8 mouse cellular contexts compared by ENCODE assay signal in genomic region chr7:16875326-16875725, GRCm38 (mm10). TPM values are rescaled to one million over a fixed set of nuclear protein-coding genes. Genes with fewer than 3 reads are reported as not detected.
DNase-seq lines count a peak whose midpoint lies in the region; ATAC-seq and TF ChIP-seq lines count a peak whose summit lies in the region.

No protein-coding gene starts in this region.

- H3K9me3 ChIP-seq in hindbrain, embryonic 11.5 days (ENCODE audit: control insufficient read depth, low read length), result no peaks in the 10 kb centered on the region
- no peaks in the 10 kb centered on the region for H3K9me3 ChIP-seq in midbrain, embryonic 13.5 days

- H3K4me2 ChIP-seq in hindbrain, embryonic 11.5 days (replicated peaks; ENCODE audit: low read depth, low read length), result peak overlapping the region; percentile 89
- peak overlapping the region; percentile 90 for H3K4me2 ChIP-seq in midbrain, embryonic 13.5 days (replicated peaks)

- H3K4me1 ChIP-seq in kidney, adult 2 months (ENCODE audit: control insufficient read depth, insufficient read depth, low read length), result no peaks in the 10 kb centered on the region
- H3K4me1 ChIP-seq in bone marrow, adult 2 months (ENCODE audit: control insufficient read depth, insufficient read depth, low read length), result peaks cover 2% of the 10 kb centered on the region
- H3K4me1 ChIP-seq in hindbrain, embryonic 11.5 days (replicated peaks; ENCODE audit: control insufficient read depth, insufficient read depth, low read length), result peaks cover 6% of the 10 kb centered on the region
- H3K4me1 ChIP-seq in midbrain, embryonic 13.5 days (replicated peaks), result peaks cover 32% of the 10 kb centered on the region

- H3K9ac ChIP-seq in hindbrain, embryonic 11.5 days (ENCODE audit: low read depth, low read length), result peak overlapping the region; percentile 79
- H3K9ac ChIP-seq in midbrain, embryonic 13.5 days (replicated peaks), result peak overlapping the region; percentile 86

- H3K4me3 ChIP-seq in kidney, adult 2 months (ENCODE audit: insufficient read depth, low read depth, low read length), result peak overlapping the region; percentile 52
- H3K4me3 ChIP-seq in bone marrow, adult 2 months (replicated peaks; ENCODE audit: control insufficient read depth, low read depth, low read length), result peak overlapping the region; percentile 21
- peak overlapping the region; percentile 85 for H3K4me3 ChIP-seq in hindbrain, embryonic 11.5 days (ENCODE audit: low read depth, low read length)
- H3K4me3 ChIP-seq in midbrain, embryonic 13.5 days (replicated peaks), result peak overlapping the region; percentile 75

- H3K36me3 ChIP-seq in kidney, adult 2 months (ENCODE audit: control insufficient read depth, insufficient read depth, low read length), result no peaks in the 10 kb centered on the region
- 0 out of 2 replicates have a peak, but pooled peaks cover 2% of the 10 kb centered on the region for H3K36me3 ChIP-seq in hindbrain, embryonic 11.5 days (ENCODE audit: control insufficient read depth, insufficient read depth, low read length)
- peaks cover 9% of the 10 kb centered on the region for H3K36me3 ChIP-seq in midbrain, embryonic 13.5 days

- DNase-seq in kidney, adult 2 months, result no peak
- no peak for DNase-seq in kidney, adult 18-20 months
- DNase-seq in hindbrain, embryonic 11.5 days (ENCODE audit: low spot score), result no peak
- no peak for DNase-seq in cerebellum, postnatal 4 days (ENCODE audit: low spot score in 2 of 2)
- no peak for DNase-seq in embryo, embryonic 11 days

- no peak for TF ChIP-seq CTCF in kidney, adult 2 months (conservative IDR thresholded peaks at IDR 0.05; ENCODE audit: insufficient read depth, insufficient read length, low read depth, low read length)
- no peak for TF ChIP-seq CTCF in bone marrow, adult 2 months (IDR thresholded peaks at IDR 0.05; ENCODE audit: control insufficient read depth, insufficient read depth, low read length)

- WGBS in kidney, adult 2 months, result under 1% methylated on average over 35 of the region's 42 CpGs
- under 1% methylated on average over 42 of the region's 42 CpGs for WGBS in bone marrow, adult 2 months
- under 1% methylated on average over 27 of the region's 42 CpGs for WGBS in hindbrain, embryonic 11.5 days
- WGBS in midbrain, embryonic 13.5 days, result 0% methylated on average over 41 of the region's 42 CpGs

- TF ChIP-seq POLR2A in kidney, adult 2 months (IDR thresholded peaks at IDR 0.05; ENCODE audit: low read depth, low read length), result no peak
- no peak for TF ChIP-seq POLR2A in bone marrow, adult 2 months (IDR thresholded peaks at IDR 0.05; ENCODE audit: borderline replicate concordance, control insufficient read depth, low read depth, low read length)

- ATAC-seq in hindbrain, embryonic 11.5 days (ENCODE audit: low FRiP score), result no peak
- no peak; the same call in 1 of the 2 replicates for ATAC-seq in midbrain, embryonic 13.5 days
- ATAC-seq in inflammation-experienced regulatory T-cells, adult 6 months, result no peak

- no peaks in the 10 kb centered on the region for H3K27me3 ChIP-seq in kidney, adult 2 months (replicated peaks; ENCODE audit: control insufficient read depth, insufficient read depth, low read length)
- no peaks in the 10 kb centered on the region for H3K27me3 ChIP-seq in hindbrain, embryonic 11.5 days (ENCODE audit: control insufficient read depth, insufficient read depth, low read length)
- no peaks in the 10 kb centered on the region for H3K27me3 ChIP-seq in midbrain, embryonic 13.5 days

- no peak overlapping the region for H3K27ac ChIP-seq in kidney, adult 2 months (ENCODE audit: insufficient read depth, low read depth, low read length)
- no peak overlapping the region; the same call in 1 of the 2 replicates for H3K27ac ChIP-seq in bone marrow, adult 2 months (ENCODE audit: control insufficient read depth, insufficient read depth, low read depth, low read length, poor library complexity)
- peak overlapping the region; percentile 78 for H3K27ac ChIP-seq in hindbrain, embryonic 11.5 days (ENCODE audit: low read depth, low read length)
- peak overlapping the region; percentile 88 for H3K27ac ChIP-seq in midbrain, embryonic 13.5 days

RNA-seq across cellular contexts. Expression of gene Dact3, which starts 0.2 kb away (rescaled TPM):
- polyA plus RNA-seq in kidney, adult 2 months (2012; rRNA removed), result 5.5 and 7.5 TPM in 2 replicates
- 0.54 and 1.7 TPM in 2 replicates for polyA plus RNA-seq in bone marrow, adult 2 months (2011; ENCODE audit: insufficient read depth, insufficient read length, low replicate concordance, missing spikeins)
- polyA plus RNA-seq in hindbrain, embryonic 11.5 days (2014; fragmentation: Nextera tagmentation; extraction: Ambion mirVana), result 7.6 and 8.0 TPM in 2 replicates
- polyA plus RNA-seq in midbrain, embryonic 13.5 days (2015; fragmentation: Nextera tagmentation; extraction: Ambion mirVana), result 2.8 and 2.9 TPM in 2 replicates
- not detected for polyA plus RNA-seq in inflammation-experienced regulatory T-cells, adult 6 months (2017; shearing (Covaris generic))

RNA-seq across cellular contexts. Expression of gene Gng8, which starts 16.3 kb away (rescaled TPM):
- 3.6 and 3.7 TPM in 2 replicates for polyA plus RNA-seq in kidney, adult 2 months (2012; rRNA removed)
- polyA plus RNA-seq in bone marrow, adult 2 months (2011; ENCODE audit: insufficient read depth, insufficient read length, low replicate concordance, missing spikeins), result not detected in 2 replicates
- polyA plus RNA-seq in hindbrain, embryonic 11.5 days (2014; fragmentation: Nextera tagmentation; extraction: Ambion mirVana), result 9.0 and 11.0 TPM in 2 replicates
- polyA plus RNA-seq in midbrain, embryonic 13.5 days (2015; fragmentation: Nextera tagmentation; extraction: Ambion mirVana), result 23.4 and 30.8 TPM in 2 replicates
- not detected for polyA plus RNA-seq in inflammation-experienced regulatory T-cells, adult 6 months (2017; shearing (Covaris generic))

RNA-seq across cellular contexts. Expression of gene Ptgir, which starts 31.0 kb away (rescaled TPM):
- polyA plus RNA-seq in kidney, adult 2 months (2012; rRNA removed), result 4.0 and 5.0 TPM in 2 replicates
- 8.3 and 13.0 TPM in 2 replicates for polyA plus RNA-seq in bone marrow, adult 2 months (2011; ENCODE audit: insufficient read depth, insufficient read length, low replicate concordance, missing spikeins)
- polyA plus RNA-seq in hindbrain, embryonic 11.5 days (2014; fragmentation: Nextera tagmentation; extraction: Ambion mirVana), result 0.56 and 0.81 TPM in 2 replicates
- polyA plus RNA-seq in midbrain, embryonic 13.5 days (2015; fragmentation: Nextera tagmentation; extraction: Ambion mirVana), result 0.41 and 0.54 TPM in 2 replicates
- 1 to 10 TPM; 4.3 to 8.2 (median 7.1) TPM for polyA plus RNA-seq in inflammation-experienced regulatory T-cells, adult 6 months (2017; shearing (Covaris generic))

RNA-seq across cellular contexts. Expression of gene Prkd2, which starts 32.6 kb away (rescaled TPM):
- polyA plus RNA-seq in kidney, adult 2 months (2012; rRNA removed), result 18.3 and 23.3 TPM in 2 replicates
- 22.7 and 34.2 TPM in 2 replicates for polyA plus RNA-seq in bone marrow, adult 2 months (2011; ENCODE audit: insufficient read depth, insufficient read length, low replicate concordance, missing spikeins)
- polyA plus RNA-seq in hindbrain, embryonic 11.5 days (2014; fragmentation: Nextera tagmentation; extraction: Ambion mirVana), result 8.8 and 9.4 TPM in 2 replicates
- 6.4 and 6.6 TPM in 2 replicates for polyA plus RNA-seq in midbrain, embryonic 13.5 days (2015; fragmentation: Nextera tagmentation; extraction: Ambion mirVana)
- polyA plus RNA-seq in inflammation-experienced regulatory T-cells, adult 6 months (2017; shearing (Covaris generic)), result 10 to 100 TPM; 38.3 to 51.4 (median 47.1) TPM

RNA-seq across cellular contexts. Expression of gene Calm3, which starts 48.6 kb away (rescaled TPM):
- polyA plus RNA-seq in kidney, adult 2 months (2012; rRNA removed), result 305 and 325 TPM in 2 replicates
- 307 and 376 TPM in 2 replicates for polyA plus RNA-seq in bone marrow, adult 2 months (2011; ENCODE audit: insufficient read depth, insufficient read length, low replicate concordance, missing spikeins)
- 322 and 337 TPM in 2 replicates for polyA plus RNA-seq in hindbrain, embryonic 11.5 days (2014; fragmentation: Nextera tagmentation; extraction: Ambion mirVana)
- 297 and 325 TPM in 2 replicates for polyA plus RNA-seq in midbrain, embryonic 13.5 days (2015; fragmentation: Nextera tagmentation; extraction: Ambion mirVana)
- 100 to 1,000 TPM in 2 of 3 experiments, 10 to 100 TPM in 1; 51.8 to 255 (median 105) TPM for polyA plus RNA-seq in inflammation-experienced regulatory T-cells, adult 6 months (2017; shearing (Covaris generic))

Comparison
In these comparisons a context has a peak if more than half of its experiments do, and no peak if none do; other contexts are left out.
1. H3K27ac ChIP-seq: peak in hindbrain, embryonic 11.5 days (single experiment) and midbrain, embryonic 13.5 days (single experiment); none in kidney, adult 2 months (single experiment) and bone marrow, adult 2 months (single experiment).
2. H3K4me3 ChIP-seq: peak in every context shown above with its lines; median percentile 85 in hindbrain, embryonic 11.5 days; 75 in midbrain, embryonic 13.5 days; 52 in kidney, adult 2 months; 21 in bone marrow, adult 2 months.